Mouse (Mus musculus) adrenal gland, postnatal 25 days (tissue): ENCODE data around the gene Ncs1. TPM values are rescaled to one million over a fixed set of nuclear protein-coding genes. Genes with fewer than 3 reads are reported as not detected.

Experiments
- DNase-seq: peaks from one replicate; pipeline ENCODE4 v3.0.0; 2021; ENCODE audit warnings: mixed read lengths
- total RNA-seq: library from RNA; stranded (reverse); gene quantifications from 2 replicates; pipeline ENCODE4 v1.2.3, GENCODE M21; 2021

Gene Ncs1
- total RNA-seq, 1 experiment from 2014 or later: 2.9 TPM

GRCm38 (mm10) chr2:31341726-31342535, 96.3 kb downstream of the Ncs1 start:
- no peak for DNase-seq

Other genes starting within 250 kb of the Ncs1 start
- gene Fnbp1, start 103.8 kb upstream of the Ncs1 start, total RNA-seq: 50.9 and 66.0 TPM in 2 replicates
- gene Gpr107, start 93.5 kb upstream of the Ncs1 start, total RNA-seq: 54.1 and 63.6 TPM in 2 replicates
- gene Hmcn2, start 68.6 kb downstream of the Ncs1 start, total RNA-seq: 0.76 and 1.9 TPM in 2 replicates
- gene Ass1, start 224.4 kb downstream of the Ncs1 start, total RNA-seq: 14.8 and 41.4 TPM in 2 replicates